Mouse (Mus musculus): Measurements from ENCODE around the gene Ccdc181.
A peak's percentile ranks its signal among the peaks of the same experiment; 100 is the strongest.

Ccdc181 gene

DNA sequence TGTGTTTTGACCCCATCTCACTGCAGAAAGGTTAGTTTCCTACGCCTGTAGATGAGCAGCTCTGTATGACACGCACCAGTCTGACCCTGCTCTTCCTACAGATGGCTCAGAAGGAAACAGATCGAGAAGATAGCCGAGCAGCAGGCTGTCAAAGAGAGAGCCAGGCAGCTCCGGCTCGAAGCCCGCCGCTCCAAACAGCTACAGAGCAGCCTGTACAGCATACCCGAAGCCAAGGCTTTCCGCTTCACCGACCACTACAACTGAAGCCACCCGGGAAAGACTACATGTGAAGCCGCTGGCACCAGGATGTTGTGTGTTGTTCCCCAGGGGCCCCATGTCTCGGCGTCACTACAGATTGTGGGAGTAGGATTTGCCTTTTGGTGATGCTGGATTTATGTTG, 12.0 kb downstream of the Ccdc181 start:
- peak; percentile 52 for DNase-seq

GRCm38 (mm10) chr1:164292040-164292439, 16.7 kb downstream of the Ccdc181 start:
- no peak for DNase-seq

DNA sequence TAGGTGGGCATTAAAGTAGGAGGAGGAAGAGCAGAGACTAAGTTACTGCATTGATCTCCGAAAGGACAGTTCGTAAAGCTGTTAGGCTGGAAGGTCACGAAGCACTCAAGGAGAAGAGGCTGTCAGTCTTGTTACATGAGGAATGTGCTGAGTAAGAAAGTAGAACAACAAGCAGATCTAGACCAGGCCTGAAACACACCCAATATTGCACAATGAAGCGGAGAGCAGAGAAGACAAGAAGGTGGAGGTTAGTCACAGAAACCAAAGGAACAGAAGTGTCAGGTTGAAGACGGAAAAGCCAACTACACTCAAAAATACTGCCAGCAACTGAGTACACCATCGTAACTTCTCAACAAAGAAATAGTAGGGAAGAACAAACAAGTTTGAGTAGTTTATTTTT, 18.7 kb downstream of the Ccdc181 start:
- no peak for DNase-seq

- no peak for DNase-seq
Measured at GRCm38 (mm10) chr1:164296473-164296872, 21.1 kb downstream of the Ccdc181 start.

- DNase-seq = no peak
Measured at GRCm38 (mm10) chr1:164301949-164302348, 26.6 kb downstream of the Ccdc181 start.

GRCm38 (mm10) chr1:164303821-164304220, 28.4 kb downstream of the Ccdc181 start, which contains the start of gene Nme7:
TSS of gene Nme7 (plus strand) at chr1:164304121.
- DNase-seq = no peak

GRCm38 (mm10) chr1:164307124-164307751, 31.9 kb downstream of the Ccdc181 start, which contains the start of gene Blzf1:
TSS of gene Blzf1 (minus strand) at chr1:164307489.
- DNase-seq = peak; percentile 99

DNA sequence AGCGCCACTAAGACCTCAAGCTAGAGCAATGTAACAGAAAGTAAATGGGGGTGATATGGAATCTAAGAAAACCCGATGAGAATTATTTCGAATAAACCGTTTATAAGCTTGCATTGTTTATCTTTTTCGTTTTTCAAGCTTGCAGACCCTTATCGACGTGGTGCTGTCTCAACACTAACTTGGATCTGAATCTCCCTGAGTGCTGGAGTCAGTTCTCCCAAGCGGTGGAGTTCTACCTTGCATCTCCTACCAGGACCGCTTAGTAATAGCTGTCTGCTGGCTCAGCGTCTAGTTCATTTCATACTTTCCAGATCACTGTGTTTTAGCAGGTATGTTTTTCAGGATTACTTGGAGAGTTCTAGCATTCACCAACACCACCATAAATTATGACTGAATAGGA, 32.5 kb downstream of the Ccdc181 start:
- no peak for DNase-seq

- no peak for DNase-seq
Measured at GRCm38 (mm10) chr1:164314085-164314484, 38.7 kb downstream of the Ccdc181 start.

GRCm38 (mm10) chr1:164315266-164315665, 39.9 kb downstream of the Ccdc181 start:
- peak; percentile 56 for DNase-seq

DNA sequence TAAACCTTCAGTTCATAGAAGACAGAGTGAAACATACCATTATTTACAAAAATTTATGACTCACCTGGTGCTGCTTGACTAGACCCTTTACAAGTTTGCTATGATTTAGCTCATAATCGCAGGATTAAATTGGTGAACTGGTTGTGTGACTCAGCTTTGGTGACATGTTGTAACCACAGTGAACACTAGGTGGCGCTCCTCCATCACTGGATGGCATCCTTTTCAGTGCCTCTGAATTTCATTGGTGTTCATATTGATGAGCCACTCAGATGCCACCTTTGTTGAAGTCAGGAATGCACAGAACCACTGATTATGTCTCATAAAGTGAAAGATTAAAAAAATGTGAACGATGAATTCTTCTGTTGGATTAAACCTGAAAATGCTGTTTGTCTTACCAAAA, 41.3 kb downstream of the Ccdc181 start:
- peak; percentile 80 for DNase-seq

GRCm38 (mm10) chr1:164317261-164317660, 41.9 kb downstream of the Ccdc181 start:
- no peak for DNase-seq

DNA sequence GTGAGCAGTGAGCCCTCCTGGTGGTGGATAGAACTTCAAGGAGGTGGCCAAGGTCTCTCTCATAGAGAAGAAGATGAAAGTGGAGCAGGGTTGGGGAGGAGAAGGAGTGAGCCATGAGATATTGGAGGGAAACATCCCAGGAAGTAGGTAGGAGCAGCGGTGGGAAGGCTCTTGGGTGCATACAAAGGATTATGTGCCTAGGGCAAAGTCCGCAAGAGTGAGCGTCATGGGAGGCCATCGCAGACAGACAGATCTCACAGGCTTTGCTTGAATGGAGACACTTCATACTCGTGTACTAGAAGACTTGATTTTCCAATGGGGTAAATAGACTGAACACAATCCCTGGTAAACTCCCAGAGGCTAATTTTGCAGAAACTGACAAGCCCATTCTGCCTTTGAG, 43.1 kb downstream of the Ccdc181 start:
- no peak for DNase-seq

DNA sequence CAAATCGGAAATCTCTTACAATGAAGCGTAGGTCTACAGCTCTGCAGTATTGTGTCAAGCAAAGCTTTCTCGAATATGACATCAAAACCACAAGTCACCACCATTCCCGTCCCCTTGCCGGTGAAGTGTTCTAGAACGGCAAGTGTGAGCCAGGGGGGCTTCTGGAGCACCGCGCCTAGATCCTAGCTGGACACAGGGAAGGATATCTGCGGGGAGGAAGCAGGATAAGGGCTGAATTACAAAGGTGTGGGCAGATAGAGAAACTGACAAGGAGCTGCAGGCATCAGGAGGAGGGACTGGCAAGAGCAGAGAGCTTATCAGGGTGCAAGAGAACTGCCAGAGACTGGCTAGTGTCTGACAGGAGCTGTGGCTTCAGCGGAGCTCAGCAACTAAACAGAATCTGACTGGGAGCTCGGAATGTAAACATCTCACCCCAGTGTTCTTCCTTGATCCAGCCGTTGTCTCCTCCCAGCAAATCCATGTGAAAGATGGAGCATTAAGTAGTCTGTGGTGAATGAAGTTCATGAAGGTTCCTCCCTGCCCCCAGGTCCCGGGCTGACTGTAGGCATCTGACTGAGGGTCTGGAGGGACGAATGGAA, 44.3 kb downstream of the Ccdc181 start:
- DNase-seq = no peak

GRCm38 (mm10) chr1:164320731-164321130, 45.3 kb downstream of the Ccdc181 start:
- DNase-seq = no peak

DNA sequence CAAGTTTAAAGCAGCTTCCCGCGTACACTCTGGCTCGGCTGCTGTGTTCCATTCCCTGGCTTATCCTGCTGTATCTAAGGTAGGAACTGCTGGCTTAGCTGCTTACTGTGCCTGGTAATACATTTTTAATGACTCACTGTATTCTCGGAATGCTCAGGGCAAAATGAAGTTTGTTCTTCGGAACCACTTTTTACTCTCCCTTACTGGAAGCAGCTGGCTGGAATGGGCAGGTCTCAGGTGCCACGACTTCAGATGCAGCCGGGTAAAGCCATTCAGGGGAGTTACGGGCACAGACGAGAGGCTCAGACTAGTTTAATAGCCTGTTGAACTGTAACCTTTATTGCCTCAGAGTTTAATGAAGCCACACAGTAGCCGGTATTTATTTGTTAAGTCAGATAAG, 46.0 kb downstream of the Ccdc181 start:
- no peak for DNase-seq

DNA sequence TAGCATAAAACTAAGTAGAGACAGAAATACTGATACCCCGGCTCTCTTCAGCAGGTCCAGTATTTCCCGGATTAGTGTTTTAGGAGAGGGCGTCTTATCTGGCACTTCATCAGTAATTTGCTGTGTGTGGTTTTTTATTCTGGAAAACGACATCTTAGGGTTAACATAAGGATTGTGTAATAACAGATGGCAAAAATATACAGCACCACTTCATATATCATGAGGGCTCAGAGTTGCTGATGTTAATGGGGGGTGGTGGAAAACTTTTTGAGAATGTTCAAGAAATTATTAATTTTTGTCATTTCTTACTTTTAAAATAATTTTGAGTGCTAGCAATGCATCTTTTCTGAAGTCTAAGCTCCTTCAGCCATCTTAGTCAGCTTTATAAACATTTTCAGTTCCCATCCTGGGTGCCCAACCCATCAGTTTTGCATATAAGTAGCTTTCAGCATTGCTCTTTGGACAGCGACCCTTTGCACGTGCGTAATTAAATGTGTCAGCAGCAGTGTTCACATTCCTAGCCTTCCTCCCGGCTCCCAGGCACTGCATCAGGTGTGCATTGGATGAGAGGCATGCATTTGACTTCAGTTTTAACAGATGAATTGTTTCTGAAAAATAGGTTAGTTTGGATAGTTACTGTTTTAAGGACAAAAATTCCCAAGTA, 47.7 kb downstream of the Ccdc181 start:
- no peak for DNase-seq

GRCm38 (mm10) chr1:164324221-164324620, 48.8 kb downstream of the Ccdc181 start:
- no peak for DNase-seq

DNA sequence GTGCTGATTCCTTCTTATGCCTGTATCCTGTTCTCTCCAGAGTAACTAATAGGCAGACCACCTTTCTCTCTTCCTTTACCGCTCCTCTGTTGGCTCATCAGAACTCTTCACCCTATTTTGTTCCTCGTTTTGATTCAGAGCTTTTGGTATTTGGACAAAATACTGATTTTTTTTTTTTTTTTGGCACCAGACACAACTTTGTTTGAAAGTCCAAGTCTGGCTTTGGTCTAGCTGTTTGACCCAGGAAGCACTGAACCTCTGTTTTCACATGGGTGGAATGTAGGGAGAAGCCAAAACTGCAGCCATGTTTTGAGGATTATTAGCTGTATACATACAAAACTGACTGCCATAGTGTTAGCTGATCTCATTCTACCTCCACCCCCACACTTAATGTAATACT, 49.5 kb downstream of the Ccdc181 start:
- no peak for DNase-seq

- DNase-seq = peak; percentile 16
Measured at GRCm38 (mm10) chr1:164326600-164327155, 51.3 kb downstream of the Ccdc181 start.

DNA sequence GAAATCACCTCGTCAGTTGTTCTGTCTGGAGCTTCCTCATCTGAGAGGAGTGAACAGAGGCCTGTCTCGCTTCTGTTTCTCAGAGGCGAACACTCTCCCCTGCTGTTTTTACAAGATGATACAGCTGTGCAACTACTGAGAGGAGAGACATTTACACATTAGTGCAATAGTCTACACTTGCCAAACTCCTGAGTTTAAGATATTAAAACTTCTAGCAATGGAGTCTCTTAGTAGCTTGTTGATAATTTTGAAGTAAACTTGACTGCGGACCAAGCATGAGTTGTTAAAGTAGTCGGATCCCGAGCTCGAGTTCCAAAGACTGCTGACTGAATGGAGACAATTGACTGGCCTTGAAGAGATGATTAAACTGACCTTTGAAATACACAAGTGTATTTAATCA, 52.4 kb downstream of the Ccdc181 start:
- no peak for DNase-seq

DNA sequence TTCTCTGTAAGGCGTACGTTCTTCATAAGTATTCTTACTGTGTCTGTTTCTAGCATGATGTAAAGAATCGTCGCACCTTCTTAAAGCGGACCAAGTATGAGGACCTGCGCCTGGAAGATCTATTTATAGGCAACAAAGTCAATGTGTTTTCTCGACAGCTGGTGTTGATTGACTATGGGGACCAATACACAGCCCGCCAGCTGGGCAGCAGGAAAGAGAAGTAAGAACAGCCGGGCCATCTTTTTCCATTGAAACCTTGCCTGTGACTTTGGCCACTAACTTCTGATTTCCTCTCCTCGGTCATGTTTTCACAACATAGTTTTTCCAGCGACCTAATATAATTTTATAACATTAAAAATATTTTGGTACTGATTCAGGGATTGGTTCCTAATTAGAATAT, 57.2 kb downstream of the Ccdc181 start:
- no peak for DNase-seq

DNA sequence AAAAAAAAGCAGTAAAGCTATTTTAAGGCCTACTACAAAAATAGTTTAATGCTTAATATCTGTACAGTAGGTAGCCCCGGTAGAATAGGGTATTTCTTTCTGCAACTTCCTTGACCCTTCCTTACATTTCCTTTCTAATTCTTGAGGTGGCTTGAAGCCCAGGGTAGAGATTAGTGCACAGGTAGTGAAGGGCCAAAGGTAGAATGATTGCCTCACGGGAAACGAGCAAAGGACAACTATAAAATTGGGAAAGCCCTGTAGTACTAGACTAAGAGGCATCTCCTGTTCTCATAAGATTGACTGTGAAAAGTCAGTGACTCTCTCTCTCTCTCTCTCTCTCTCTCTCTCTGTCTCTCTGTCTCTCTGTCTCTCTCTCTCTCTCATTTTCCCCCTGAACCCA, 60.0 kb downstream of the Ccdc181 start:
- DNase-seq = no peak

- no peak for DNase-seq
Measured at GRCm38 (mm10) chr1:164335846-164336245, 60.5 kb downstream of the Ccdc181 start.
